In genomic region chr8:87708127-87708637, GRCm38 (mm10) we compare ENCODE assay signal across 8 mouse cellular contexts.
DNase-seq lines count a peak whose midpoint lies in the region; ATAC-seq and TF ChIP-seq lines count a peak whose summit lies in the region.

No protein-coding gene starts in this region.

- no peak overlapping the region for H3K27ac ChIP-seq in embryonic facial prominence, embryonic 11.5 days (replicated peaks; ENCODE audit: low read depth, low read length)
- peak overlapping the region; percentile 32; the same call in 1 of the 2 replicates for H3K27ac ChIP-seq in limb, embryonic 11.5 days (replicated peaks; ENCODE audit: low read depth, low read length)
- H3K27ac ChIP-seq in spleen, adult 2 months (ENCODE audit: insufficient read depth, low read length): peak overlapping the region; percentile 80

- TF ChIP-seq CTCF in spleen, adult 2 months (IDR thresholded peaks at IDR 0.05; ENCODE audit: extremely low read depth, insufficient read depth, insufficient read length, insufficient replicate concordance): no peak

- no peak for ATAC-seq in embryonic facial prominence, embryonic 11.5 days (replicated peaks; ENCODE audit: insufficient number of reproducible peaks, low FRiP score, low TSS enrichment, low read depth)
- ATAC-seq in limb, embryonic 11.5 days (ENCODE audit: insufficient number of reproducible peaks, low FRiP score, low TSS enrichment, low read depth): no peak

- peaks cover 3% of the 10 kb centered on the region for H3K4me1 ChIP-seq in embryonic facial prominence, embryonic 11.5 days (ENCODE audit: control insufficient read depth, insufficient read depth, low read length)
- peaks cover 21% of the 10 kb centered on the region for H3K4me1 ChIP-seq in limb, embryonic 11.5 days (ENCODE audit: control insufficient read depth, insufficient read depth, low read length)
- peaks cover 13% of the 10 kb centered on the region; the same call in 1 of the 2 replicates for H3K4me1 ChIP-seq in spleen, adult 2 months (ENCODE audit: control insufficient read depth, insufficient read depth, insufficient read length)

- peak; percentile 39 for DNase-seq in embryo, embryonic 11 days
- no peak for DNase-seq in embryo, embryonic 10 days (ENCODE audit: low spot score)
- DNase-seq in embryonic facial prominence, embryonic 11.5 days (ENCODE audit: low spot score): no peak
- peak; percentile 66 for DNase-seq in limb, embryonic 11.5 days (ENCODE audit: low spot score)
- peak; percentile 51 to 64 for DNase-seq in spleen, adult 2 months (ENCODE audit: low read depth in 1 of 2, low spot score in 2 of 2)
- DNase-seq in adrenal gland, adult 8-10 months: no peak
- DNase-seq in heart, adult 8-10 months (ENCODE audit: low spot score): no peak
- no peak for DNase-seq in c-Kit-positive CD71-positive TER-119-positive erythroid progenitor cells, embryonic 14.5 days (ENCODE audit: low spot score)

- TF ChIP-seq POLR2A in spleen, adult 2 months (IDR thresholded peaks at IDR 0.05; ENCODE audit: low read depth, low read length): no peak

- no peaks in the 10 kb centered on the region for H3K36me3 ChIP-seq in embryonic facial prominence, embryonic 11.5 days (replicated peaks; ENCODE audit: control insufficient read depth, insufficient read depth, low read depth, low read length)
- H3K36me3 ChIP-seq in limb, embryonic 11.5 days (ENCODE audit: control insufficient read depth, insufficient read depth, low read length): no peaks in the 10 kb centered on the region
- no peaks in the 10 kb centered on the region for H3K36me3 ChIP-seq in spleen, adult 2 months (ENCODE audit: control insufficient read depth, insufficient read depth, low read length)

- H3K4me2 ChIP-seq in embryonic facial prominence, embryonic 11.5 days (ENCODE audit: low read depth, low read length): no peak overlapping the region; the same call in 1 of the 2 replicates
- H3K4me2 ChIP-seq in limb, embryonic 11.5 days (ENCODE audit: low read depth, severe bottlenecking): peak overlapping the region; percentile 22; the same call in 1 of the 2 replicates

- 0 out of 2 replicates have a peak overlapping the region, but pooled peaks have one; percentile 13 for H3K9ac ChIP-seq in embryonic facial prominence, embryonic 11.5 days (replicated peaks; ENCODE audit: low read length)
- H3K9ac ChIP-seq in limb, embryonic 11.5 days (ENCODE audit: low read length): no peak overlapping the region

- 16% methylated on average over 11 of the region's 11 CpGs for WGBS in embryonic facial prominence, embryonic 11.5 days
- 8% methylated on average over 11 of the region's 11 CpGs for WGBS in limb, embryonic 11.5 days
- 8% methylated on average over 11 of the region's 11 CpGs for WGBS in spleen, adult 2 months

- H3K4me3 ChIP-seq in embryonic facial prominence, embryonic 11.5 days (ENCODE audit: low read depth, low read length): no peak overlapping the region
- H3K4me3 ChIP-seq in limb, embryonic 11.5 days (ENCODE audit: low read depth, low read length): no peak overlapping the region
- peak overlapping the region; percentile 29; the same call in 1 of the 2 replicates for H3K4me3 ChIP-seq in spleen, adult 2 months (ENCODE audit: extremely low read depth, insufficient read depth, insufficient read length)

- no peaks in the 10 kb centered on the region for H3K9me3 ChIP-seq in embryonic facial prominence, embryonic 11.5 days (replicated peaks; ENCODE audit: control insufficient read depth, low read length)
- no peaks in the 10 kb centered on the region for H3K9me3 ChIP-seq in limb, embryonic 11.5 days (ENCODE audit: control insufficient read depth, low read length)

- H3K27me3 ChIP-seq in embryonic facial prominence, embryonic 11.5 days (ENCODE audit: control insufficient read depth, insufficient read depth, low read length): no peaks in the 10 kb centered on the region
- H3K27me3 ChIP-seq in limb, embryonic 11.5 days (ENCODE audit: control insufficient read depth, insufficient read depth, low read length): no peaks in the 10 kb centered on the region
- no peaks in the 10 kb centered on the region for H3K27me3 ChIP-seq in spleen, adult 2 months (ENCODE audit: control insufficient read depth, insufficient read depth, low read length)

Comparison
In these comparisons a context has a peak if more than half of its experiments do, and no peak if none do; other contexts are left out.
1. DNase-seq: peak in embryo, embryonic 11 days (single experiment), limb, embryonic 11.5 days (single experiment) and spleen, adult 2 months (2 of 2); none in embryo, embryonic 10 days (single experiment), embryonic facial prominence, embryonic 11.5 days (single experiment), adrenal gland, adult 8-10 months (single experiment), heart, adult 8-10 months (single experiment) and c-Kit-positive CD71-positive TER-119-positive erythroid progenitor cells, embryonic 14.5 days (single experiment).